Mouse (Mus musculus) lung, postnatal 0 days (tissue): ENCODE measurements around the gene M1ap. TPM values are rescaled to one million over a fixed set of nuclear protein-coding genes. Genes with fewer than 3 reads are reported as not detected.
A peak's percentile ranks its signal among the peaks of the same experiment; 100 is the strongest.

Source experiments
- ATAC-seq: fragments of 200-750 bp; cut with Nextera tagmentation; 2 replicates; pipeline ENCODE4 v1.8.0; 2017; ENCODE audit warnings: moderate library complexity
- DNase-seq: peaks from one replicate; pipeline ENCODE4 v3.0.0-alpha.2; 2016; ENCODE audit warnings: low spot score
- H3K27ac ChIP-seq: fragments of 300-500 bp; sonication (generic); 2 replicates; pipeline ENCODE4 v1.5.1; 2014; ENCODE audit warnings: antibody characterized with exemption, mild to moderate bottlenecking, low read length, mixed read lengths
- H3K27me3 ChIP-seq: fragments of 300-500 bp; sonication (generic); replicated peaks from 2 replicates; pipeline ENCODE4 v1.6.1; 2014; ENCODE audit warnings: low read length, mixed read lengths; ENCODE audit not compliant: insufficient read depth
- H3K36me3 ChIP-seq: fragments of 300-500 bp; sonication (generic); 2 replicates; pipeline ENCODE4 v1.6.1; 2014; ENCODE audit warnings: low read length, mixed read lengths; ENCODE audit not compliant: insufficient read depth
- H3K4me1 ChIP-seq: fragments of 300-500 bp; sonication (generic); 2 replicates; pipeline ENCODE4 v1.6.1; 2014; ENCODE audit warnings: antibody characterized with exemption, low read depth, low read length, mixed read lengths; ENCODE audit not compliant: insufficient read depth
- H3K4me2 ChIP-seq: fragments of 300-500 bp; sonication (generic); replicated peaks from 2 replicates; pipeline ENCODE4 v1.6.1; 2014; ENCODE audit warnings: low read depth, mild to moderate bottlenecking, low read length, moderate library complexity, mixed read lengths
- H3K4me3 ChIP-seq: fragments of 300-500 bp; sonication (generic); 2 replicates; pipeline ENCODE4 v1.5.1; 2014; ENCODE audit warnings: low read depth, low read length
- H3K9ac ChIP-seq: fragments of 300-500 bp; sonication (generic); replicated peaks from 2 replicates; pipeline ENCODE4 v1.6.1; 2014; ENCODE audit warnings: low read depth, mild to moderate bottlenecking
- H3K9me3 ChIP-seq: fragments of 300-500 bp; sonication (generic); 2 replicates; pipeline ENCODE4 v1.6.1; 2016; ENCODE audit warnings: low read length, mixed read lengths
- CTCF ChIP-seq: IDR thresholded peaks from 2 replicates; pipeline ENCODE4 v1.5.1; 2016; ENCODE audit warnings: antibody characterized with exemption, mild to moderate bottlenecking
- EP300 ChIP-seq: IDR thresholded peaks from 2 replicates; pipeline ENCODE4 v1.6.1; 2016; ENCODE audit warnings: antibody characterized with exemption, mild to moderate bottlenecking, control low read depth
- WGBS: fragments of 180-500 bp; shearing (Covaris S2); extraction: QIAGEN DNeasy Blood & Tissue Kit; methylation state at CpG from one replicate; pipeline ENCODE4 v1.1.7; 2014; 5-methylcytosine and 5-hydroxymethylcytosine counted together
- polyA plus RNA-seq: library from polyadenylated mRNA; unstranded; fragments of >200 nt; fragmentation: Nextera tagmentation; extraction: Ambion mirVana; gene quantifications from 2 replicates; pipeline ENCODE4 v1.2.1, GENCODE M21; 2015

Gene M1ap
- polyA plus RNA-seq, 1 experiment from 2014 or later = 1.8 TPM

- Histone ChIP-seq H3K27me3 (no peaks in the 10 kb centered on the region), H3K27ac (no peak overlapping the region), H3K36me3 (no peaks in the 10 kb centered on the region), H3K4me2 (no peak overlapping the region), H3K9ac (no peak overlapping the region), H3K4me1 (peaks cover 4% of the 10 kb centered on the region; the same call in 1 of the 2 replicates), H3K9me3 (no peaks in the 10 kb centered on the region), H3K4me3 (no peak overlapping the region)
- ATAC-seq (no peak), DNase-seq (no peak)
- 82% methylated on average over 5 of the region's 5 CpGs for WGBS
- TF ChIP-seq CTCF = no peak
- TF ChIP-seq EP300 = no peak
Measured at GRCm38 (mm10) chr6:83003850-83004249, 57.1 kb downstream of the M1ap start.

GRCm38 (mm10) chr6:83004309-83004708 is 57.6 kb downstream of the M1ap start:
- TF ChIP-seq EP300 (no peak), CTCF (no peak)
- ATAC-seq = no peak
- Histone ChIP-seq H3K4me3 (no peak overlapping the region), H3K9ac (no peak overlapping the region), H3K27me3 (no peaks in the 10 kb centered on the region), H3K4me1 (peaks cover 4% of the 10 kb centered on the region; the same call in 1 of the 2 replicates), H3K9me3 (no peaks in the 10 kb centered on the region), H3K27ac (no peak overlapping the region), H3K36me3 (no peaks in the 10 kb centered on the region), H3K4me2 (no peak overlapping the region)
- DNase-seq = no peak
- 62% methylated on average over 2 of the region's 2 CpGs for WGBS

- H3K27ac ChIP-seq = no peak overlapping the region
- H3K27me3 ChIP-seq = no peaks in the 10 kb centered on the region
- H3K4me1 ChIP-seq = peaks cover 4% of the 10 kb centered on the region; the same call in 1 of the 2 replicates
- H3K4me2 ChIP-seq = no peak overlapping the region
- TF ChIP-seq CTCF (no peak; the same call in 1 of the 2 replicates), EP300 (no peak)
- H3K9ac ChIP-seq = no peak overlapping the region
- no peak overlapping the region for H3K4me3 ChIP-seq
- DNase-seq (peak; percentile 84), ATAC-seq (peak; percentile 76)
- no peaks in the 10 kb centered on the region for H3K36me3 ChIP-seq
- WGBS = 37% methylated on average over 7 of the region's 7 CpGs
- H3K9me3 ChIP-seq = no peaks in the 10 kb centered on the region
Measured at GRCm38 (mm10) chr6:83004872-83005271, 58.2 kb downstream of the M1ap start.

- peaks cover 4% of the 10 kb centered on the region; the same call in 1 of the 2 replicates for H3K4me1 ChIP-seq
- TF ChIP-seq CTCF (no peak), EP300 (no peak)
- H3K27me3 ChIP-seq = no peaks in the 10 kb centered on the region
- H3K9me3 ChIP-seq = no peaks in the 10 kb centered on the region
- no peak for ATAC-seq
- no peak for DNase-seq
- no peak overlapping the region for H3K4me2 ChIP-seq
- WGBS = 75% methylated on average over 10 of the region's 10 CpGs
- H3K4me3 ChIP-seq = no peak overlapping the region
- H3K27ac ChIP-seq = no peak overlapping the region
- no peak overlapping the region for H3K9ac ChIP-seq
- no peaks in the 10 kb centered on the region for H3K36me3 ChIP-seq
Measured at GRCm38 (mm10) chr6:83005444-83006011, 58.8 kb downstream of the M1ap start.

- Histone ChIP-seq H3K27ac (no peak overlapping the region), H3K36me3 (no peaks in the 10 kb centered on the region), H3K9me3 (no peaks in the 10 kb centered on the region), H3K27me3 (no peaks in the 10 kb centered on the region), H3K9ac (no peak overlapping the region), H3K4me2 (no peak overlapping the region), H3K4me1 (peaks cover 4% of the 10 kb centered on the region; the same call in 1 of the 2 replicates), H3K4me3 (no peak overlapping the region)
- no peak for ATAC-seq
- 82% methylated on average over 6 of the region's 6 CpGs for WGBS
- TF ChIP-seq EP300 (no peak), CTCF (no peak)
- no peak for DNase-seq
Measured at GRCm38 (mm10) chr6:83006114-83006513, 59.4 kb downstream of the M1ap start.

- no peak overlapping the region for H3K4me2 ChIP-seq
- TF ChIP-seq EP300 (peak; percentile 83), CTCF (no peak)
- 19% methylated on average over 3 of the region's 3 CpGs for WGBS
- no peak overlapping the region for H3K27ac ChIP-seq
- ATAC-seq (peak; percentile 66), DNase-seq (peak; percentile 64)
- no peaks in the 10 kb centered on the region for H3K9me3 ChIP-seq
- peaks cover 4% of the 10 kb centered on the region; the same call in 1 of the 2 replicates for H3K4me1 ChIP-seq
- H3K9ac ChIP-seq = no peak overlapping the region
- no peaks in the 10 kb centered on the region for H3K36me3 ChIP-seq
- H3K27me3 ChIP-seq = no peaks in the 10 kb centered on the region
- no peak overlapping the region for H3K4me3 ChIP-seq
Measured at GRCm38 (mm10) chr6:83008659-83009058, 62.0 kb downstream of the M1ap start.
